31 mouse cellular contexts compared by ENCODE assay signal in the genomic region with DNA sequence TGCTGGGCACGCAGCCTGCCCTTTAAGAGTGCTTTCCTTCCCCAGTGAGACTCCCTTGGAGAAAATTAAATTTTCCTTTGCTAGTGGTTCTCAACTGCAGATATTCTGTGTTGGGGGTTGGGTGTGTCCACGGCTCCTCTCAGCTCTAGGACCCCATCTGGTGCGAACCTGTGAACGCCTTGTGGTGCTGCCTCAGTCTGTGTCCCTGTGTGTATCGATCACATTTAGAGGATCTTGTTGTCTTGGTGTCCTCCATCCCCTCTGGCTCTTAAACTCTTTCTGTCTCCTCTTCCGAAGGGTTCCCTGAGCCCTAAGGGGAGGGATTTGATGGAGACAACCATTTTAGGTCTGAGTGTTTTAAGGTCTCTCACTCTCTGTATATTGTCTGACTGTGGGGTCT. TPM values are rescaled to one million over a fixed set of nuclear protein-coding genes. Genes with fewer than 3 reads are reported as not detected.
"Had no signal": no experiment of that assay in that cellular context is flagged by ENCODE, and none has a peak within 500 bp of the region (broad histone marks: within the 10 kb centered on the region; RNA-seq: fewer than 3 reads in every experiment).

No protein-coding gene starts in this region.

- H3K9me3 ChIP-seq: embryonic facial prominence, embryonic 10.5 days; embryonic facial prominence, embryonic 12.5 days; embryonic facial prominence, embryonic 13.5 days; embryonic facial prominence, embryonic 15.5 days; forebrain, embryonic 10.5 days; forebrain, embryonic 12.5 days; forebrain, embryonic 13.5 days; forebrain, embryonic 15.5 days had no signal

- DNase-seq: cerebellum, adult 2 months; cerebellum, adult 8-10 months; cerebellum, adult 9-10 months; cerebellum, adult 9-11 months; cerebellum, postnatal 10 days; cerebellum, postnatal 14 days; cerebellum, postnatal 25 days; cerebellum, postnatal 36 days; embryo, embryonic 11 days; forebrain, postnatal 0 days; gastrocnemius, adult 2 months; gastrocnemius, postnatal 10 days; gastrocnemius, postnatal 14 days; gastrocnemius, postnatal 25 days; gastrocnemius, postnatal 36 days; heart, adult 18-20 months; heart, adult 2 months had no signal

- H3K27me3 ChIP-seq: embryonic facial prominence, embryonic 12.5 days; embryonic facial prominence, embryonic 13.5 days; embryonic facial prominence, embryonic 15.5 days; forebrain, embryonic 12.5 days; forebrain, embryonic 13.5 days; forebrain, embryonic 15.5 days had no signal

- H3K27ac ChIP-seq: embryonic facial prominence, embryonic 10.5 days; embryonic facial prominence, embryonic 12.5 days; embryonic facial prominence, embryonic 13.5 days; embryonic facial prominence, embryonic 15.5 days; forebrain, embryonic 10.5 days; forebrain, embryonic 12.5 days; forebrain, embryonic 13.5 days; forebrain, embryonic 15.5 days; gastrocnemius, adult 2 months; heart, adult 2 months had no signal

- H3K36me3 ChIP-seq: embryonic facial prominence, embryonic 10.5 days; embryonic facial prominence, embryonic 12.5 days; embryonic facial prominence, embryonic 13.5 days; embryonic facial prominence, embryonic 15.5 days; forebrain, embryonic 10.5 days; forebrain, embryonic 12.5 days; forebrain, embryonic 15.5 days had no signal

- H3K4me1 ChIP-seq: forebrain, embryonic 12.5 days; forebrain, embryonic 13.5 days; forebrain, embryonic 15.5 days had no signal

- ATAC-seq: forebrain, embryonic 13.5 days; forebrain, embryonic 14.5 days; forebrain, embryonic 15.5 days; forebrain, embryonic 16.5 days; forebrain, postnatal 0 days had no signal

- H3K4me2 ChIP-seq: embryonic facial prominence, embryonic 12.5 days; embryonic facial prominence, embryonic 13.5 days; embryonic facial prominence, embryonic 15.5 days; forebrain, embryonic 12.5 days; forebrain, embryonic 13.5 days; forebrain, embryonic 15.5 days had no signal

- H3K9ac ChIP-seq: embryonic facial prominence, embryonic 12.5 days; embryonic facial prominence, embryonic 13.5 days; embryonic facial prominence, embryonic 15.5 days; forebrain, embryonic 12.5 days; forebrain, embryonic 13.5 days; forebrain, embryonic 15.5 days; forebrain, postnatal 0 days had no signal

- H3K4me3 ChIP-seq: embryonic facial prominence, embryonic 10.5 days; embryonic facial prominence, embryonic 12.5 days; embryonic facial prominence, embryonic 13.5 days; embryonic facial prominence, embryonic 15.5 days; erythroblast, embryonic 14.5 days; forebrain, embryonic 10.5 days; forebrain, embryonic 12.5 days; forebrain, embryonic 13.5 days; forebrain, embryonic 15.5 days; gastrocnemius, adult 2 months; heart, adult 2 months had no signal

RNA-seq across cellular contexts. Expression of a gene that starts 55.0 kb away (rescaled TPM):
- total RNA-seq: common myeloid progenitor, adult 5-6 weeks; gastrocnemius, adult 8-10 months; granulocyte monocyte progenitor cell, adult 5-6 weeks had no signal
- polyA plus RNA-seq: embryonic facial prominence, embryonic 10.5 days; embryonic facial prominence, embryonic 13.5 days; erythroblast, embryonic 14.5 days; forebrain, embryonic 10.5 days; forebrain, embryonic 12.5 days; forebrain, embryonic 15.5 days; forebrain, embryonic 16.5 days had no signal
